Mouse (Mus musculus): ENCODE measurements around the gene Kcnab1.

GRCm38 (mm10) chr3:65392421-65392817, 283.2 kb downstream of the Kcnab1 start, which contains the start of gene Ssr3:
- TF ChIP-seq CTCF (IDR thresholded peaks at IDR 0.05; ENCODE audit: insufficient read depth, low read length): no peak
- peak; percentile 90 for TF ChIP-seq POLR2A (IDR thresholded peaks at IDR 0.05; ENCODE audit: borderline replicate concordance, extremely low read depth, low read depth, low read length)

Data from lung, adult 2 months (tissue).